Mouse (Mus musculus) forebrain, embryonic 12.5 days (tissue): ENCODE results near the gene Gm3336. TPM values are rescaled to one million over a fixed set of nuclear protein-coding genes. Genes with fewer than 3 reads are reported as not detected.

Experiments used
- ATAC-seq: fragments of 200-750 bp; cut with Nextera tagmentation; 2 replicates; pipeline ENCODE4 v1.8.0; 2017; ENCODE audit warnings: moderate TSS enrichment; ENCODE audit not compliant: low FRiP score
- H3K27ac ChIP-seq: fragments of 300-500 bp; sonication (generic); 2 replicates; pipeline ENCODE4 v1.5.1; 2016; ENCODE audit warnings: mild to moderate bottlenecking
- H3K27me3 ChIP-seq: fragments of 300-500 bp; sonication (generic); 2 replicates; pipeline ENCODE4 v1.6.1; 2016; ENCODE audit warnings: mild to moderate bottlenecking
- H3K36me3 ChIP-seq: fragments of 300-500 bp; sonication (generic); replicated peaks from 2 replicates; pipeline ENCODE4 v1.6.1; 2016; ENCODE audit warnings: mild to moderate bottlenecking
- H3K4me1 ChIP-seq: fragments of 300-500 bp; sonication (generic); 2 replicates; pipeline ENCODE4 v1.6.1; 2016
- H3K4me2 ChIP-seq: fragments of 300-500 bp; sonication (generic); 2 replicates; pipeline ENCODE4 v1.6.1; 2016; ENCODE audit warnings: mild to moderate bottlenecking, moderate library complexity
- H3K4me3 ChIP-seq: fragments of 300-500 bp; sonication (generic); replicated peaks from 2 replicates; pipeline ENCODE4 v1.5.1; 2016; ENCODE audit warnings: mild to moderate bottlenecking
- H3K9ac ChIP-seq: fragments of 300-500 bp; sonication (generic); 2 replicates; pipeline ENCODE4 v1.6.1; 2016; ENCODE audit warnings: mild to moderate bottlenecking
- H3K9me3 ChIP-seq: fragments of 300-500 bp; sonication (generic); 2 replicates; pipeline ENCODE4 v1.6.1; 2016
- WGBS: fragments of 180-500 bp; shearing (Covaris S2); methylation state at CpG from one replicate; pipeline ENCODE4 v1.1.7; 2016; 5-methylcytosine and 5-hydroxymethylcytosine counted together
- polyA plus RNA-seq: library from polyadenylated mRNA; unstranded; fragments of >200 nt; fragmentation: Nextera tagmentation; extraction: Ambion mirVana; gene quantifications from 2 replicates; pipeline ENCODE4 v1.2.1, GENCODE M21; 2016

Gm3336 gene
- polyA plus RNA-seq: not detected in 2 replicates

- H3K27me3 ChIP-seq: peaks cover 24% of the 10 kb centered on the region
- under 1% methylated on average over 18 of the region's 19 CpGs for WGBS
- no peaks in the 10 kb centered on the region for H3K36me3 ChIP-seq
- no peak within 1 kb of the TSS for H3K9ac ChIP-seq
- H3K4me3 ChIP-seq: no peak within 1 kb of the TSS
- H3K4me2 ChIP-seq: no peak within 1 kb of the TSS
- no peak within 1 kb of the TSS for H3K27ac ChIP-seq
- no peaks in the 10 kb centered on the region for H3K4me1 ChIP-seq
- no peaks in the 10 kb centered on the region for H3K9me3 ChIP-seq
- 0 out of 2 replicates have a peak, but pooled peaks have one; percentile 25 for ATAC-seq
Observed at GRCm38 (mm10) chr8:70718297-70718696, at the start of gene Gm3336. Gm3336 (plus strand) TSS chr8:70718543.

GRCm38 (mm10) chr8:70671615-70672324 is 46.6 kb upstream of the Gm3336 start:
- peaks cover 19% of the 10 kb centered on the region for H3K4me1 ChIP-seq
- no peak overlapping the region for H3K27ac ChIP-seq
- no peak for ATAC-seq
- 0 out of 2 replicates have a peak, but pooled peaks cover 5% of the 10 kb centered on the region for H3K36me3 ChIP-seq
- H3K27me3 ChIP-seq: no peaks in the 10 kb centered on the region
- no peak overlapping the region for H3K9ac ChIP-seq
- H3K4me2 ChIP-seq: no peak overlapping the region
- H3K9me3 ChIP-seq: no peaks in the 10 kb centered on the region; the same call in 1 of the 2 replicates
- H3K4me3 ChIP-seq: no peak overlapping the region
- WGBS: 59% methylated on average over 10 of the region's 10 CpGs

GRCm38 (mm10) chr8:70672325-70673078 is 45.8 kb upstream of the Gm3336 start:
- 39% methylated on average over 19 of the region's 19 CpGs for WGBS
- ATAC-seq: no peak; the same call in 1 of the 2 replicates
- H3K36me3 ChIP-seq: 0 out of 2 replicates have a peak, but pooled peaks cover 9% of the 10 kb centered on the region
- peak overlapping the region; percentile 94 for H3K27ac ChIP-seq
- no peaks in the 10 kb centered on the region; the same call in 1 of the 2 replicates for H3K9me3 ChIP-seq
- no peaks in the 10 kb centered on the region for H3K27me3 ChIP-seq
- peaks cover 19% of the 10 kb centered on the region for H3K4me1 ChIP-seq
- H3K9ac ChIP-seq: peak overlapping the region; percentile 34; the same call in 1 of the 2 replicates
- H3K4me3 ChIP-seq: peak overlapping the region; percentile 62
- peak overlapping the region; percentile 65 for H3K4me2 ChIP-seq

- Histone ChIP-seq H3K4me2 (peak within 1 kb of the TSS; percentile 65), H3K36me3 (peaks cover 16% of the 10 kb centered on the region), H3K27me3 (no peaks in the 10 kb centered on the region), H3K4me3 (peak within 1 kb of the TSS; percentile 62), H3K4me1 (peaks cover 19% of the 10 kb centered on the region), H3K27ac (peak within 1 kb of the TSS; percentile 94), H3K9me3 (no peaks in the 10 kb centered on the region; the same call in 1 of the 2 replicates), H3K9ac (peak within 1 kb of the TSS; percentile 65)
- peak; percentile 98 for ATAC-seq
- WGBS: under 1% methylated on average over 60 of the region's 60 CpGs
Observed at GRCm38 (mm10) chr8:70673079-70673856, 45.1 kb upstream of the Gm3336 start, which contains the start of gene Lsm4. Lsm4 (plus strand) TSS chr8:70673248.

GRCm38 (mm10) chr8:70674109-70674508 is 44.2 kb upstream of the Gm3336 start:
- H3K9me3 ChIP-seq: no peaks in the 10 kb centered on the region
- peak overlapping the region; percentile 62 for H3K4me3 ChIP-seq
- ATAC-seq: 0 out of 2 replicates have a peak, but pooled peaks have one; percentile 7
- peak overlapping the region; percentile 65 for H3K4me2 ChIP-seq
- peak overlapping the region; percentile 65 for H3K9ac ChIP-seq
- peaks cover 19% of the 10 kb centered on the region for H3K4me1 ChIP-seq
- peak overlapping the region; percentile 94 for H3K27ac ChIP-seq
- no peaks in the 10 kb centered on the region for H3K27me3 ChIP-seq
- H3K36me3 ChIP-seq: peaks cover 25% of the 10 kb centered on the region
- 91% methylated on average over 3 of the region's 3 CpGs for WGBS

- Histone ChIP-seq H3K4me1 (peaks cover 19% of the 10 kb centered on the region), H3K9me3 (no peaks in the 10 kb centered on the region), H3K27me3 (no peaks in the 10 kb centered on the region), H3K4me3 (no peak overlapping the region), H3K27ac (no peak overlapping the region), H3K36me3 (peaks cover 31% of the 10 kb centered on the region), H3K4me2 (peak overlapping the region; percentile 65), H3K9ac (peak overlapping the region; percentile 65; the same call in 1 of the 2 replicates)
- no peak for ATAC-seq
- 86% methylated on average over 4 of the region's 4 CpGs for WGBS
Observed at GRCm38 (mm10) chr8:70674716-70675115, 43.6 kb upstream of the Gm3336 start.

GRCm38 (mm10) chr8:70675336-70675735 is 43.0 kb upstream of the Gm3336 start:
- H3K4me3 ChIP-seq: no peak overlapping the region
- ATAC-seq: no peak
- peaks cover 34% of the 10 kb centered on the region for H3K36me3 ChIP-seq
- no peak overlapping the region for H3K27ac ChIP-seq
- H3K4me2 ChIP-seq: no peak overlapping the region
- H3K27me3 ChIP-seq: no peaks in the 10 kb centered on the region
- H3K9ac ChIP-seq: no peak overlapping the region
- no peaks in the 10 kb centered on the region for H3K9me3 ChIP-seq
- 95% methylated on average over 1 of the region's 1 CpGs for WGBS
- peaks cover 19% of the 10 kb centered on the region for H3K4me1 ChIP-seq

- peaks cover 34% of the 10 kb centered on the region for H3K36me3 ChIP-seq
- peaks cover 24% of the 10 kb centered on the region for H3K4me1 ChIP-seq
- no peaks in the 10 kb centered on the region for H3K27me3 ChIP-seq
- H3K9me3 ChIP-seq: no peaks in the 10 kb centered on the region
- H3K4me3 ChIP-seq: no peak overlapping the region
- H3K4me2 ChIP-seq: no peak overlapping the region
- peak overlapping the region; percentile 25; the same call in 1 of the 2 replicates for H3K27ac ChIP-seq
- H3K9ac ChIP-seq: no peak overlapping the region
- ATAC-seq: no peak
- 95% methylated on average over 15 of the region's 15 CpGs for WGBS
Observed at GRCm38 (mm10) chr8:70677451-70678080, 40.8 kb upstream of the Gm3336 start.

- Histone ChIP-seq H3K9ac (no peak overlapping the region), H3K36me3 (peaks cover 34% of the 10 kb centered on the region), H3K4me3 (no peak overlapping the region), H3K27me3 (no peaks in the 10 kb centered on the region), H3K9me3 (no peaks in the 10 kb centered on the region), H3K4me2 (no peak overlapping the region), H3K4me1 (peaks cover 20% of the 10 kb centered on the region), H3K27ac (no peak overlapping the region)
- ATAC-seq: no peak
Observed at GRCm38 (mm10) chr8:70678679-70679078, 39.7 kb upstream of the Gm3336 start.

- Histone ChIP-seq H3K27ac (no peak overlapping the region), H3K36me3 (peaks cover 34% of the 10 kb centered on the region), H3K27me3 (no peaks in the 10 kb centered on the region), H3K4me3 (no peak overlapping the region), H3K9ac (no peak overlapping the region), H3K9me3 (no peaks in the 10 kb centered on the region), H3K4me1 (peaks cover 14% of the 10 kb centered on the region), H3K4me2 (no peak overlapping the region)
- ATAC-seq: no peak
- 94% methylated on average over 4 of the region's 4 CpGs for WGBS
Observed at GRCm38 (mm10) chr8:70679404-70679803, 38.9 kb upstream of the Gm3336 start.

- H3K9ac ChIP-seq: no peak overlapping the region
- WGBS: 93% methylated on average over 3 of the region's 3 CpGs
Observed at GRCm38 (mm10) chr8:70680039-70680438, 38.3 kb upstream of the Gm3336 start.

More at GRCm38 (mm10) chr8:70680039-70680438, 38.3 kb upstream of the Gm3336 start:
- peaks cover 34% of the 10 kb centered on the region for H3K36me3 ChIP-seq
- ATAC-seq: no peak
- H3K4me1 ChIP-seq: peaks cover 8% of the 10 kb centered on the region; the same call in 1 of the 2 replicates
- H3K27me3 ChIP-seq: no peaks in the 10 kb centered on the region
- no peaks in the 10 kb centered on the region for H3K9me3 ChIP-seq
- H3K4me2 ChIP-seq: no peak overlapping the region
- H3K27ac ChIP-seq: no peak overlapping the region
- H3K4me3 ChIP-seq: no peak overlapping the region
